Mouse (Mus musculus) adrenal gland, adult 2 months (tissue): ENCODE data around the gene Dst. TPM values are rescaled to one million over a fixed set of nuclear protein-coding genes. Genes with fewer than 3 reads are reported as not detected.

ENCODE experiments used
- DNase-seq: peaks from one replicate; pipeline ENCODE4 v3.0.0; 2021
- polyA plus RNA-seq: library from polyadenylated mRNA; depleted of rRNA; stranded (reverse); fragments of >200 nt; gene quantifications from 2 replicates; pipeline ENCODE4 v1.2.3, GENCODE M21; 2012
- total RNA-seq, 2 experiments: library from RNA; stranded (reverse); gene quantifications; 2 replicates each; pipeline ENCODE4 v1.2.3; 2021

Gene Dst
- total and polyA plus RNA-seq, 3 experiments, result 53.3 to 134 (median 125) TPM

DNA sequence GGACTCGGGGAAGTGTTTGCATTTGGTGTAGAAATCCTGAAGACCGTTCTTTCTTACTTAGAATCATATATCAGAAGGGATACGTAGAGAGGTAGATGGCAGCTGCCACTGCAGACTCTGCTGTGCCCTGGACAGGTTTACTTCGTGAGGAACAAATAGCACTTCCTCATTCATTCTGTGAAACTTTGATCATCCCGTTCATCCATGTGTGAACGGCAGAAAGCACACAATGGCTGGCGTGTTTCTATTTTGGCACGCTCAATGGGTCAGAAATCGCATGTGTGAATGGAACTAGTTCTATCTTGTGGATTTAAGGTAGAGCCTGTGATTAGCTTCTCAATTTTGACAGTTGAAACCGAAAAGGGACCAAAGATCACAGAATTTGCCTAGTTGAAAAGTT lies 222.8 kb downstream of the Dst start:
- no peak for DNase-seq

DNA sequence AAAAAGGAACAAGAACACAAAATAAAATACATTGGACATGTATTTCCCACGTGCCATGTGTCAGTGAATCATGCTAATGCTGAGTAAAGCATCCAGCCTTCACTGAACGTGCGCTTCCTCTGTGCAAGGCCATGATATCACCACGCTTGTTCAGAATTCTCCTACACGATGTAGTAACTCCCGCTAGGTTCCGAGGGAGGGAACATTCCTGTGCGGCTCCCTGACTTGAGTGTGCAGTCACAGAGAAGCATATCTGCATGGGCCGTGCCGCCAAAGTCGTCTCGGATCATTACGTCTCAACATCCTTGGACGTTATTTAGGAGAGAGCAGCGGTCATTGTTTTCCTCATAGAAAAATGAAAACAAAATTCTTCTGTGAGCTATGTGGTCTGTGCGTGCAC lies 224.8 kb downstream of the Dst start:
- DNase-seq, result peak; percentile 59

DNA sequence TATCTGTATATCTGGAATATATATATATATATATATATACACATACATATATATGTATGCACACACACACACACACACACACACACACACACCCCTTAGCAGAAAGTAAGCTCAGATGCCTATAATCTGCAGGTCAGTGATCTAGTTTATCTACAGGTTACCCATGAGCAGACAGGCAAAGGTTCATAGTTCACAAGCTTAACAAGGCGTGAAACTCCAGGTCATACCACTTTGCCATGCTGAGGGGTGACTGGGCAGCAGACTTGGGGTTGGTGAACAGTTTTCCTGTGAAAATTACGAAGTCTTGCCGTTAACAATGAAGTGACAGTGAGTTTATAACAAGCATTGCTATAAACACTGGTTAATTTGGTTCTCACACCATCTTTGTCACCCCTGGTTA lies 227.5 kb downstream of the Dst start:
- DNase-seq, result no peak

DNA sequence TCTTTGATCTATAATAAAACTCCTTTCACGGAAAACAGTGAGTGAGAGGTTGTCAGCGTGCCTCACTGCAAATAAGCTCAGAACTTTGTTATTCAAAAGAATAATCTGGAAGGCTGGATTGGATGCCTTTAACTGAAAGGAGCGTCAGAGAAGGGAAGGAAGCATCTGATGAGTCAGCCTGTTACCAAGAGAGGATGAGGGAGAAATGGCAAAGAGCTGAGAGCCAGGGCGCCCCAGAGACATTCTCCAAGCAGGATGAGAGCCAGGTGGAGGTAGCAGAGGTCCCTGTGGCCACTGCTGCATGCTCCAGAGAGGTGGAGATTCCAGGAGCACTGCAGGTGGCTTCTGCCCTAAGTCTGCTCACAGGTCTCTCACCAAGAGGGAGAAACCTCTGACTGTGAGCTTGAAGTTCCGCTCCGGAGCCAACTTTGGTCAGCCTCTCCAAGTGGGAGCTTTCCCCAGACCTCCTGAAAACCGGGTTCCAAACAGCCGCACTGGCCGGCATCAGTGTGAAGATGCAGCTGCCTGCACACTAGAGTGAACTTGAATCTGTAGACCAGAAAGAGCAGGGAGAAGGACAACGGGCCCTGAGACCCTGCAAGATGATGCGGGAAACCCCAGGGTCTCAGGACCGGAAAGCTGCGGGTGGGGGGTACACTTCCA lies 231.3 kb downstream of the Dst start:
- DNase-seq, result no peak

DNA sequence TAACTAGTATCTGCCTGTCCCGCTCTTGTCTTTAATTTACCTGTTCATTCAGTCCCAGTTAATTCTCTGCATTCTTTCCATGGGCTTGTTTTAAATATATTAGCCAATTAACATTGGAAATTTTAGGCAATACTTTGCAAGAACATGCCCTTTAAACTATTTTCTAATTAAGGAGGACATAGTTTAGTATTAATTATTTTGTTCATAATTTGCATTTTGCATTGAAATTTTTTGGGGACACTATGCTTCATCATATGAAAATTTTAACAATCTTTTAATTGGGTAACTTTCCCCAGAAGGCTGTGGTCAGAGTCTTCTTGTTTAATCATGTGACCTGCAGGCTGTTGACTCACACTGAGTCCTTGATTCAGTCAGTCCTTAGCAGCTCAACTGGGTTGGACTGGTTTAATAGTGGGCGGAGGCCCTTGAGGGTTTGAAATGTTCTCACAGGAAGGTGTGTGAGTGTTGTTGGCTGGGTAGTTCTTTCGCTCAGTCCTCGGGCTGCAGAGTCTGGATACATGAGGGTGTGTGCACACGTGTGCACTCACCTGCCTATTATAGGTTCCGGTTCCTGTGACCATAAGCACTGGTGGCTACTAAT lies 231.9 kb downstream of the Dst start:
- peak; percentile 69 for DNase-seq

DNA sequence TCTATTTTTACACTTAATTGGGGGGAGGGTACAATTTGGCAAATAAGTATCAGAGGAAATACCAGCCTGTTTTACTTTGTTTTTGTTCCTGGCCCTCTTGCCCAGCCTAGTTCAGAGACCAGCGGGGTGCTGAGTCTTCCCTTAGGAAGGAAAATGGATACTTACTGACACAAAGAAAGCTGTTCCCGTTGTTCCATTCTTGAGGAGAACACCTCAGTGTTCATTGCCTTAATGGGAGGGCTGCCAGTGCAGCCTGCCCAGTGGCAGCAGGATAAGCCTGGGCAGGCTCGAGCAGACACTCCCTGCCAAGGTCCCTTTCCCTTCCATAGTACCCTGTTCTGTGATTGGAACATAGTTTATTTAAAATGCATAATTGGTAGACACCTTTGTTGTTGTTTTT lies 232.7 kb downstream of the Dst start:
- DNase-seq, result no peak

DNA sequence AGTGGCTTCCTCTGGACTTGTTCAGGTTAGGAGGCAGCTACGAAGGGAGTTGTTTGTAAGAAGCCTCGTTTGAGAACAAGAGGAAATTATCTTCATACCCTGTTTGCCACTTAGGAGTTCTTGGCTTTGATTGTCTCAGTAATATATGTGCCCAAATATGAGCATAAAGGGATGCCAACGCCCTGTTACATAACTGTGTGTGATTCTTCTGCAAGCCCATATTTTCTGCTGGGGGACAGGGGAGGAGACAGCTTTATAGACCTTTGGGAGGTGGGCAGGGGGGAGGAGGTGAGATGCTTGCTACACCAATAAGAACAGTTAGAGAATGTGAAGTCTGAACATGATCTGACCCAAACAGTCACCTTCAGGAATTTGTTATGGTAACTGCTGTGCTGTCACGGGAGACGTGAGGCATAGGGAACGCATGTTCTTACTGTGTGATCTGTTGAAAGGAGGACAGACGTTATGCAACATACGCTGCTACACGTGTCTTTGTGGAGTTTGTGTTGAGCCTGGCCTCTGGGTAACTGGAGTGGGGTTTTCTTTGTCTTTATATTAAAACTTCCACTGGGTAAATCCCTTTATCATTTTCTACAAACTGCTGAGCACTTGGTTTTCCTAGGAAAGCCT lies 235.0 kb downstream of the Dst start:
- DNase-seq, result no peak

DNA sequence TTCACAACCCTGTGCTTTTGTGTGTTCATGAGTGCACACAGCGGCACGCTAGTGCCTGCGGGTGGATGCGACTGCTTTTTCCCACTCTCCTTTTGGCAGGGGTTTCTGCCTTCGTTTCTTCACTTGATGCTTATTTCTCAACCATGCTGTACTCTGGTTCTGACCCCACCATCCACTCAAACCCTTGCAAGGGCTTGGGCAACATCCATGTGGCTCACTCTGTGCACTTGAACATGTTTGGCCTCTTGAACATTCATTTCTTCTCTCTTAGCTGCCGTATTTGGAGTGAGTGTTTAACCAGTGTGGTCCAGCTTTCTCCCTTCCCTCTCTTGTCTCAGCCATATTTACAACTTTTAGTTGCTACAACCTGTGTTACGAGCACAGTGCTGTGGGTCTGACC lies 236.8 kb downstream of the Dst start:
- DNase-seq, result no peak

DNA sequence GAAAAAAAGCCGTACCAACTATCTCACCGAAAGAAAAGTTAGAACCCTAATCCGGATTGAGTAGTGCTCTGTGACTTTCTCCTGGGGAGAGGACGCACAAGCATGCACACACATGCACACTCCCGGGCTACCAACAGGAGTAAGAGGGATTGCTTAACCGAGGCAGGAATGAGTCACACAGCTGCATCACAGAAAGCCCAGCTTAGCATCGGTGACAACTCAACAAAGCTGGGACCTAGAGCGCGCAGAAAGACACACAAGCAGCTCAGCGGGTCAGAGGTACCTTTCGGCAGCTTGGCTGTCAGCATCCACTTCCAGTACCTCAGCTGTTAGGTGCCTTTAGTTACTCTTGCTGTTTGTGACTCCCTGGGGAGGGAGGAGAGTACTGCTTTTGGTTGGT lies 240.0 kb downstream of the Dst start:
- peak; percentile 77 for DNase-seq

DNA sequence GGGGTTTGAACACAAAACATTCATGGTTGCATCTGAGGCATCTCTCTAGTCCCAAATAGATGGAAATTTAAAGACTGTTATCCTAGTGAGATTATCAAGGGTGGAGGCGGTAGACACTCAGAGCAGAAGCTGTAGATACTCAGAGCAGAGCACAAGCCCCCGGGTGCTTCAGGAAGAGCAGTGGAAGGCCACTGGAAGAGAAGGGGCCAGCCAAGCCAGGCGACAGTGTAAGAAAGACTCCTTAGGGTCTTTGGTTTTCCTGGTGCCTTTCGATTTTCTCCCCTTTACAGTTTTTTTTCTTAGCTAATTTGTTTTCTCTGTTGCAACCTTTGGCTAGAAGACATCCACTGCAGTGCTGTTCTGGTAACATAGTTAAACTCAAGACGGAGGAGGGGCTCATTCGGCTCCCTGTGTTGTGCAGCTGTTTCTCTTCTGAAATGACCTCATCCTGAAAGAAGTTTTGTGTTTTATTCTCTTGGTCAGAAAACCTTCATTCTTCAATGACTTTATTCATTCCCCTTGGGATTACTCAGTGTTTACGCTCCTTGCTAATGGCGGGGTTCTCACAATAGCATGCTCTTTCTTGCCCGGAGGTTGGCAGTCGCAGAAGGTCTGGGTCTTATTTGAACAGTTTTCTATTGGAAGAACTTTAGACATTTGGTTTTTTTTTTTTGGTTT lies 242.5 kb downstream of the Dst start:
- no peak for DNase-seq

DNA sequence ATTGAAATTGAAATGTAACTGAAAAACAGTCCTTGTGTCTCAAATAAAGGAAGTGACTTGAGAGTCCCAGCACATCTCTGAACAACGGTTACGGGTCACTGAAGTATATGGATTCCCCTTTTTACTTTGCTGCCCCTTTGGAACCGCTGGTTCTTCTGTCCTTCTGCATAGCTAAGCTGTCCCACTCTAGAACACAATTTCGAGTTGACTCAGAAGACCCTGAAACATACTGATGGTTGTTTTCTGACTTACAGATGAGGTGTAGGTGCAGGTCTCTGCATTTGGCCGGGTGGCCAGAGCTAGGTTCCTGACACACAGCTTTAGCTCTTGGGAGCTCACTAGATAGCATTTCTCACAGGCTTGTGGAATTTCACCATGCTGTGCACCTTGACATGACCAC lies 244.7 kb downstream of the Dst start:
- no peak for DNase-seq

DNA sequence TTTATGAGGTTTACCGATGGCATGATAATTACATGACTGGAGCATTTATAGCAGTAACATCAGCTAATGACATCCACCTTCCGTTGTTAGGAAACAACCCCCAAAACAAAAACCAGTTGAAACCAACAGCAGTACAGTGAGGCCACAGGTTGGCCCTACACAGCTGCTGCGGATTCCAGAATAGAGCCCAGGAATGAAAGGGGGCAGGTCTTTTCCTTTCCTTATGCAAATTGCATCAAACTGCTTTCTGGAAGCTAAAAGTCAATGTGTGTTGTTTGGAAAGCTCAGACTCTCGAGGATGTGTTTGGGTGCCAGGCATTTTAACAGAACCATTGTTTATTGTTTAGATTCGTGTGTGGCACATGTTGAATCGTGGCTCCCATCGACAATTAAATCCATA lies 248.0 kb downstream of the Dst start:
- no peak for DNase-seq

DNA sequence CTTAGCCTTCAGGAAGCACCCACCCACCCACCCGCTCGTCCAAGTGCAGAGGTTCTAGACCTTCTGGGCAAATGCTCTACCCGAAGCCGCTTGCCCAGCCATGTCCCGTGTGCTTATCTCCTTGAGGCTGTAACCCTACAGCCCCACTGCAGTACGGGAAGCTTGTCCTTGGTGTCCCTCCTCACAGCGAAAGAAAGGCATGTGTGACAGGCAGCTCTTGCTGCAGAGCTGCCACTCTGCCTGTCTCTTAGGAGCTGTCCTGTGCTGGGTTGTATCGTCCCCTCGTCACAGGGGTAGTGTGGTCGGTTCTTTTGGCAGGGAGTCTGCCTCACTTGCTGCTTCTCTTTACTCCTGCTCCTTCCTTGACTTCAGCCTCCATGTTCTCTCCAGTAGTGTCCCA lies 249.7 kb downstream of the Dst start:
- no peak for DNase-seq

DNA sequence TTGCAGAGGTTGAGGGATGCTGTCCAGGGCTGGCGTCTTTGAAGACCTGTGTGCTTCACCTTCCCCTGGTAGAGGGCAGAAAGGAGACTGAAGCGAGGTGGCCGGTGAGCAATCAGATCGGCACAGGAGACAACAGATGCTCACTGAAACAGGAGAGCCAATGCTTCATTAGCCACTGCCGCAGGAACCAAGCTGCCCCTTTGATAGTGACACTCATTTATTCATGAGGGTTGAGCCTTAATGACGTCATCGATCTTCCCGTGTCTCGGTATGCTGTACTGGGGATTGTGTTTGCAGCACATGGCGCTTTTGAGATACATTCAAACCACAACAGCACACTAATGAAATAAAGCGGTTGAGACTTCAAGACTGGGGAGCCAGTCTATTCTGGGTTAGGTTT lies 250.8 kb downstream of the Dst start:
- DNase-seq, result no peak

DNA sequence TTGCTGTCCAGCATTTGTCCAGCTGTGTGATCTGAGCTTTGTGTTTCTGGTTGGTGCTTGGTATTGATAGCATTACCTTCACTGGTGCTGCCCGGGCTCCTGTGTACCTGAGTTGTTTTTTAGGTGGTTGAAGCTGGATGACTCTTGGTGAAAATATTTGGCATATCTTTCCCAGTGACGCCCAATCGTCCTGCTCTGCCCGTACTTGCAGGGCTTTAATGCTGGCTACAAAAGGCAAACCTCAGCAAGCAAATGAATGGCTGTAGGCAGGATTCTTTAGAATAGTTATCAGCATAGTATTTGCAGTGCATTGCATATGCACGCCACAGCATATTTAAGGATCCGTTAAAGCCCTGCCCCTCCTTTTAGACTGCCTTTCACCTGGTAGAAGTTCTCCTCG lies 251.9 kb downstream of the Dst start:
- DNase-seq, result no peak

DNA sequence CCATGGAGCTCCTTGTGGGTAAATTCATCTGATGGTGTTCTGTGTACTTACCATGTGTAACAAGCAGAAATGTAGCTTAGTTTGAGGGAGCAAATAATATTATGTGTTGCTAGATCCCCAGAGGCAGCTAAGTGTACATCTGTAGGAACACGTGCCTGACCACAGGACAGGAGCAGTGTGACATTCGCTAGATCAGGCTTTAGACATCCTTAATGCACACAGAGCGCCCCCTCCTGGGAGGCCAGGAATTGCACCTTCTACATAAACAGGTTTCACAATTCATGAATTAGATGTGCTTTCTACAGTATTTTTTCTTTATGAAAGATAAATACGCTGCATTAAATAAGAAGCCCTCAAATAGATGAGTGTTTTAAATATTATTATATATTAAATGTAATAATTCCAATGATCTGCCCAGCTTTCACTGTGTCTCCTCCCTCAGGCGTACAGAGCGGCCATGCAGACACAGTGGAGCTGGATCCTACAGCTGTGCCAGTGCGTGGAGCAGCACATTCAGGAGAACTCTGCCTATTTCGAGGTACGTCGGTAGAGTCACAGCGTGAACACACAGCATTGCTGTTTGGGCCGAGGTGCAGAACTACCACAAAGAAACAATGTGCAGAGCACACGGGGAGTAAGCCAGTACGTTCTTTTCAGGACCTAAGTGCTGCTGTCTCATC lies 256.7 kb downstream of the Dst start:
- DNase-seq, result peak; percentile 78

DNA sequence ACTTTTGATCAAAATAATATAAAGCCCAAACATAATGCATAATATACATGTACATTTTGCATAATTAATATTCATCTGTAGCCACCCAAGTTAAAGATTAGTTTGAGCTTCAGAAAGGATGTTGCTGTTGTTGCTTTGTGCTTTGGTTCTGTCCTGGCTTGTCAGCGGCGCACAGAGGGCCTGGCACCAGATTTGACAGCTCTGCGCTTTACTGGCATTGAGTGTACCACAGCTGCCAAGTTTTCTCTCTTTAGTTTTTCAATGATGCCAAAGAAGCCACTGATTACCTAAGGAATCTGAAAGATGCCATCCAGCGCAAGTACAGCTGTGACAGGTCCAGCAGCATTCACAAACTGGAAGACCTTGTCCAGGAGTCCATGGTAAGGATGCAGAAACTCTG lies 257.9 kb downstream of the Dst start:
- no peak for DNase-seq

DNA sequence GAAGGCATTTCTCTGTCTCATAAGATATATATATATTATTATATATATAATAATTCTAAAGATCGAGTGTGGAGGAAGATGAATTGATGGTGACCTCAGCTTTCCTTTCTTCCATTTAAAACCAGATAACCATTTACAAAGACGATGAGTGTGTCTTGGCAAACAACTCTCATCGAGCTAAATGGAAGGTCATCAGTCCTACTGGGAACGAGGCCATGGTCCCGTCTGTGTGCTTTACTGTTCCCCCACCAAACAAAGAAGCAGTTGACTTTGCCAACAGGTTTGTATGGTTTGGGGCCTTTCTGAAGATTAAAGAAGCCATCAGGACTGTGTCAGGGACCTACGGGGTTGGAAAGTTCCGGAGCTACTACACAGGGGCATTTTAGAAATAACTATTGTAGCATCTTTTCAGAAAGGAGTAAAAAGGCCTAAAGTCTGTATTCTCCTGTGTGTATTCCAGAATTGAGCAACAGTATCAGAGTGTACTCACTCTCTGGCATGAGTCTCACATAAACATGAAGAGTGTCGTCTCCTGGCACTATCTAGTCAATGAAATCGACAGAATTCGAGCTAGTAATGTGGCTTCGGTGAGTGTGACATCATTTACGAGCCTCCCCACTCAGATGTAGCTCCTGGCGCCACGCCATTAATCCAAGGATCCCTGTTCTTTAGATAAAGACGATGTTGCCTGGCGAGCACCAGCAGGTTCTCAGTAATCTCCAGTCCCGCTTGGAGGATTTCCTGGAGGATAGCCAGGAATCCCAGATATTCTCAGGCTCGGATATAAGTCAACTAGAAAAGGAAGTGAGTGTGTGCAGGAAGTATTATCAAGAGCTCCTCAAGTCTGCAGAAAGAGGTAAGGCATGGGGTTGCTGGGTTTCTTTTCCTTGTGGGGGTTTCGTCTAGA lies 259.4 kb downstream of the Dst start:
- DNase-seq, result peak; percentile 65

DNA sequence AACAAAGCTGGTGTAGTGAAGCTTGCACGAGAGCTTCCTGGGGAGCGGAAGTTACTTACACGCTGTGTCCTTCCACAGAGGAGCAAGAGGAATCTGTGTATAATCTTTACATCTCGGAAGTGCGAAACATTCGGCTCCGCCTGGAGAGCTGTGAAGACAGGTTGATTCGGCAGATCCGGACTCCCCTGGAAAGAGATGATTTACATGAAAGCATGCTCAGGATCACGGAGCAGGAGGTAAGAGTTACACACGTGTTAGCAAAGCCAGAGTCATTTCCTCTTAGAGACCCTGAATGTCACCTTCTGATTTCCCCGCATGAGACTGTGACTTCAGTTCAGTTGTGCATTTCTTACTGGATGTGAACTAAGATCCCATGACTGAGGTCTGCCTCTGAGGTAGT lies 261.1 kb downstream of the Dst start:
- no peak for DNase-seq

DNA sequence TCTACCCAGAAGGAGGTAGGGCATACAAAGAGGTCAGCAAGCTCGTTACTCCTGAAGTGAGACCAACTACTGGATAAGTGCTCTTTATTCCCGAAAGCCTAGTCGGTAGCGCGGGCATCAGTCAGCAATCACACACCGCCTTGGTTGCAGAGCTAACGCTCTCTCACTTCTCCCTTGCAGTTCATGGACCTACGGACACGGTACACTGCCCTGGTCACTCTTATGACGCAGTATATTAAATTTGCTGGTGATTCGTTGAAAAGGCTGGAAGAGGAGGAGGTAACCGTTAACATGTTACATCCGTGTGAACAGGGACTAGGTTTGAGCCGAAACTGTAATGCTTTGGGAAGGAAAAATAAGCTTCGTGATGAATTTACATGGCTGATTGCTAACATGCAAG lies 266.5 kb downstream of the Dst start:
- no peak for DNase-seq

DNA sequence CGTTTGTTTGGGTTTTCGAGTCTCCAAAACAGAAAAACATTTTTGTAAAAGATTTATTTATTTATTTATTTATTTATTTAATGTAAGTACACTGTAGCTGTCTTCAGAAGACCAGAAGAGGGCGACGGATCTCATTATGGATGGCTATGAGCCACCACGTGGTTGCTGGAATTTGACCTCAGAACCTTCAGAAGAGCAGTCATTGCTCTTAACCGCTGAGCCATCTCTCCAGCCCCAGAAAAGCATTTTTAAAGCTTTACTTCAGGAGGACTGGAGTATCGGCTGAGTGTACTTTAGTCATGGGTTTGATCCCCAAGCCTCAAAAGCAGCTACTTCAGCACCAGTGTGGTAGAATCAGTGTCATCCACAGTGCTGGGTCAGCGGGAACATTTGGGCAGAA lies 266.9 kb downstream of the Dst start:
- no peak for DNase-seq
